Mouse (Mus musculus): ENCODE measurements at regions not wholly inside any gene's neighbourhood (a gene's known extent, or its start where the extent isn't known, plus 50 kb on each side); places are given as distances from the start of the nearest gene placed in this dataset.

DNA sequence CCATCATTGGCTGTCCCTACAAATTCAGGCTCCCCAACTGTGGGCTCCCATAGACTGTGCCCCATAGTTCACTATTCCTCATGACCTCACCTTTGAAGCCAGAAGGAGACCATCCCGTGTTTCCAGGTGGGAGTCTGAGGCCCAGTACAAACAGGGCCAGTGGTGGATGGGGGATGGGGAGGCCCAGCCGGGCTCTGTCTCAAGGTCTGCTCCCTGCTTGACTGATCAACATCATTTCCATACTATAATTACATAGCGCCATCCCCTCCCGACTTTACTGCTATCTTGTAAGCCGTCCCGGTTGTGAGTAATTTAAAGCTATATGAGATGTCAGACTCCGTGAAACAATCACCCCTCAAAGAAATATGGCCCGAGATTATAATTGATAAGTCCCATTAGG, 252.3 kb downstream of the Gm26897 start:
- TF ChIP-seq ZC3H11A (IDR thresholded peaks at IDR 0.05; ENCODE audit: low read depth, low read length) (no peak), EP300 (IDR thresholded peaks at IDR 0.05; ENCODE audit: low read depth in 1 of 2, low read length in 2 of 2) (no peak), MAZ (IDR thresholded peaks at IDR 0.05; ENCODE audit: low read depth, low read length) (no peak), MAX (IDR thresholded peaks at IDR 0.05; ENCODE audit: low read length) (no peak), MXI1 (IDR thresholded peaks at IDR 0.05; ENCODE audit: low read depth, low read length) (no peak), RCOR1 (IDR thresholded peaks at IDR 0.05; ENCODE audit: low read depth, low read length) (no peak), POLR2A (IDR thresholded peaks at IDR 0.05; ENCODE audit: control insufficient read depth in 1 of 2, insufficient read depth in 1 of 2, low read depth in 1 of 2, low read length in 2 of 2, poor library complexity in 1 of 2) (no peak), CTCF (IDR thresholded peaks at IDR 0.05 in 2 of 3, conservative IDR thresholded peaks at IDR 0.05 in 1 of 3; ENCODE audit: control insufficient read depth in 1 of 3, insufficient read depth in 1 of 3, low read depth in 2 of 3, low read length in 3 of 3, poor library complexity in 1 of 3, severe bottlenecking in 1 of 3) (no peak), POLR2AphosphoS2 (IDR thresholded peaks at IDR 0.05; ENCODE audit: low read length) (no peak), TAL1 (IDR thresholded peaks at IDR 0.05; ENCODE audit: low read length) (no peak)
